Mouse (Mus musculus) frontal cortex, postnatal 10 days (tissue): Measurements from ENCODE around the gene Tspear.
"Not testable (repeated sequence)": the region's sequence is repeated elsewhere in the genome, so short reads cannot be mapped to it uniquely, and the experiment has no call there.

Source experiments
- DNase-seq, 2 experiments: peaks; one replicate each; pipeline ENCODE4 v3.0.0; 2022; ENCODE audit warnings: low spot score in 2 of 2, mixed read lengths in 1 of 2

Gene Tspear

GRCm38 (mm10) chr10:77788621-77789020 is 102.3 kb downstream of the Tspear start:
- no peak for DNase-seq

GRCm38 (mm10) chr10:77794976-77795375 is 108.6 kb downstream of the Tspear start, which contains the start of gene Gm9639:
Gene Gm9639 (minus strand): TSS chr10:77795076.
- DNase-seq, result no peak

GRCm38 (mm10) chr10:77797677-77798076 is 111.3 kb downstream of the Tspear start:
- no peak for DNase-seq

GRCm38 (mm10) chr10:77798164-77798920 is 112.0 kb downstream of the Tspear start:
- not testable (repeated sequence) for DNase-seq

GRCm38 (mm10) chr10:77798921-77799508 is 112.6 kb downstream of the Tspear start, which contains the start of gene Gm19668:
Gene Gm19668 (minus strand): TSS chr10:77799133.
- DNase-seq, result no peak

GRCm38 (mm10) chr10:77804095-77804494 is 117.7 kb downstream of the Tspear start:
- DNase-seq, result no peak

- DNase-seq, result no peak
Measured at GRCm38 (mm10) chr10:77811743-77812142, 125.4 kb downstream of the Tspear start, which contains the start of gene Gm9507. Gene Gm9507 (minus strand): TSS chr10:77811843.

GRCm38 (mm10) chr10:77814382-77814781 is 128.0 kb downstream of the Tspear start, which contains the start of gene Gm2696:
Gene Gm2696 (plus strand): TSS chr10:77814682.
- no peak for DNase-seq

- DNase-seq, result no peak
Measured at GRCm38 (mm10) chr10:77815514-77815913, 129.1 kb downstream of the Tspear start.

GRCm38 (mm10) chr10:77818523-77818922 is 132.2 kb downstream of the Tspear start:
- DNase-seq, result no peak

- DNase-seq, result no peak
Measured at GRCm38 (mm10) chr10:77819203-77819602, 132.8 kb downstream of the Tspear start.

- DNase-seq, result no peak
Measured at GRCm38 (mm10) chr10:77826951-77827350, 140.6 kb downstream of the Tspear start, which contains the start of gene Krtap10-4. Gene Krtap10-4 (minus strand): TSS chr10:77827095.

GRCm38 (mm10) chr10:77835647-77836046 is 149.3 kb downstream of the Tspear start, which contains the start of gene Krtap10-10:
Gene Krtap10-10 (plus strand): TSS chr10:77835947.
- DNase-seq, result no peak

GRCm38 (mm10) chr10:77839006-77839405 is 152.6 kb downstream of the Tspear start:
- DNase-seq, result no peak

- DNase-seq, result no peak
Measured at GRCm38 (mm10) chr10:77846503-77846902, 160.1 kb downstream of the Tspear start, which contains the start of gene Gm36176. Gene Gm36176 (plus strand): TSS chr10:77846803.

GRCm38 (mm10) chr10:77846961-77847360 is 160.6 kb downstream of the Tspear start:
- DNase-seq, result no peak

- DNase-seq, result no peak
Measured at GRCm38 (mm10) chr10:77847538-77847937, 161.2 kb downstream of the Tspear start.

- no peak for DNase-seq
Measured at GRCm38 (mm10) chr10:77852559-77852958, 166.2 kb downstream of the Tspear start, which contains the start of gene Gm10318. Gene Gm10318 (plus strand): TSS chr10:77852859.

GRCm38 (mm10) chr10:77861675-77862074 is 175.3 kb downstream of the Tspear start, which contains the start of gene Gm3285:
Gene Gm3285 (plus strand): TSS chr10:77861975.
- no peak for DNase-seq

GRCm38 (mm10) chr10:77864067-77864761 is 177.8 kb downstream of the Tspear start:
- no peak for DNase-seq

- no peak for DNase-seq
Measured at GRCm38 (mm10) chr10:77864762-77865143, 178.4 kb downstream of the Tspear start.

- no peak for DNase-seq
Measured at GRCm38 (mm10) chr10:77867546-77867945, 181.2 kb downstream of the Tspear start.
